Mouse (Mus musculus) liver, embryonic 16.5 days (tissue): Measurements from ENCODE around the gene Lrp10. TPM values are rescaled to one million over a fixed set of nuclear protein-coding genes. Genes with fewer than 3 reads are reported as not detected.

Source experiments
- ATAC-seq: fragments of 200-750 bp; cut with Nextera tagmentation; 2 replicates; pipeline ENCODE4 v1.8.0; 2017; ENCODE audit warnings: low read depth, mild to moderate bottlenecking, moderate number of reproducible peaks, moderate library complexity
- H3K27ac ChIP-seq: fragments of 300-500 bp; sonication (generic); 2 replicates; pipeline ENCODE4 v1.5.1; 2014; ENCODE audit warnings: mild to moderate bottlenecking, low read length
- H3K27me3 ChIP-seq: fragments of 300-500 bp; sonication (generic); 2 replicates; pipeline ENCODE4 v1.6.1; 2014; ENCODE audit warnings: low read depth, low read length, mixed read lengths; ENCODE audit not compliant: control insufficient read depth, insufficient read depth
- H3K36me3 ChIP-seq: fragments of 300-500 bp; sonication (generic); 2 replicates; pipeline ENCODE4 v1.6.1; 2014; ENCODE audit warnings: mild to moderate bottlenecking; ENCODE audit not compliant: control insufficient read depth, insufficient read depth
- H3K4me1 ChIP-seq: fragments of 300-500 bp; sonication (generic); 2 replicates; pipeline ENCODE4 v1.6.1; 2014; ENCODE audit warnings: low read depth, low read length, mixed read lengths; ENCODE audit not compliant: control insufficient read depth
- H3K4me2 ChIP-seq: fragments of 300-500 bp; sonication (generic); 2 replicates; pipeline ENCODE4 v1.6.1; 2014; ENCODE audit warnings: low read depth, low read length, mixed read lengths
- H3K4me3 ChIP-seq: fragments of 300-500 bp; sonication (generic); 2 replicates; pipeline ENCODE4 v1.5.1; 2014; ENCODE audit warnings: low read depth, mild to moderate bottlenecking, low read length
- H3K9ac ChIP-seq: fragments of 300-500 bp; sonication (generic); 2 replicates; pipeline ENCODE4 v1.6.1; 2014; ENCODE audit warnings: low read depth, low read length
- H3K9me3 ChIP-seq: fragments of 300-500 bp; sonication (generic); replicated peaks from 2 replicates; pipeline ENCODE4 v1.6.1; 2016; ENCODE audit warnings: low read length; ENCODE audit not compliant: control insufficient read depth
- WGBS: fragments of 180-500 bp; shearing (Covaris S2); extraction: QIAGEN DNeasy Blood & Tissue Kit; methylation state at CpG from one replicate; pipeline ENCODE4 v1.1.7; 2014; ENCODE audit not compliant: insufficient replicate concordance; 5-methylcytosine and 5-hydroxymethylcytosine counted together
- polyA plus RNA-seq: library from polyadenylated mRNA; unstranded; fragments of >200 nt; fragmentation: Nextera tagmentation; extraction: Ambion mirVana; gene quantifications from 2 replicates; pipeline ENCODE4 v1.2.1, GENCODE M21; 2015

Gene Lrp10
- polyA plus RNA-seq, 1 experiment from 2014 or later = 19.3 TPM

- WGBS = 9% methylated on average over 12 of the region's 12 CpGs
- H3K4me3 ChIP-seq = peak overlapping the region; percentile 97
- peak overlapping the region; percentile 92 for H3K9ac ChIP-seq
- H3K4me2 ChIP-seq = peak overlapping the region; percentile 89
- peaks cover 14% of the 10 kb centered on the region for H3K36me3 ChIP-seq
- no peaks in the 10 kb centered on the region for H3K9me3 ChIP-seq
- H3K27me3 ChIP-seq = no peaks in the 10 kb centered on the region
- H3K27ac ChIP-seq = peak overlapping the region; percentile 92
- H3K4me1 ChIP-seq = peaks cover 29% of the 10 kb centered on the region
- ATAC-seq = peak; percentile 31
Measured at GRCm38 (mm10) chr14:54463108-54463958, 604 bp upstream of the Lrp10 start.

DNA sequence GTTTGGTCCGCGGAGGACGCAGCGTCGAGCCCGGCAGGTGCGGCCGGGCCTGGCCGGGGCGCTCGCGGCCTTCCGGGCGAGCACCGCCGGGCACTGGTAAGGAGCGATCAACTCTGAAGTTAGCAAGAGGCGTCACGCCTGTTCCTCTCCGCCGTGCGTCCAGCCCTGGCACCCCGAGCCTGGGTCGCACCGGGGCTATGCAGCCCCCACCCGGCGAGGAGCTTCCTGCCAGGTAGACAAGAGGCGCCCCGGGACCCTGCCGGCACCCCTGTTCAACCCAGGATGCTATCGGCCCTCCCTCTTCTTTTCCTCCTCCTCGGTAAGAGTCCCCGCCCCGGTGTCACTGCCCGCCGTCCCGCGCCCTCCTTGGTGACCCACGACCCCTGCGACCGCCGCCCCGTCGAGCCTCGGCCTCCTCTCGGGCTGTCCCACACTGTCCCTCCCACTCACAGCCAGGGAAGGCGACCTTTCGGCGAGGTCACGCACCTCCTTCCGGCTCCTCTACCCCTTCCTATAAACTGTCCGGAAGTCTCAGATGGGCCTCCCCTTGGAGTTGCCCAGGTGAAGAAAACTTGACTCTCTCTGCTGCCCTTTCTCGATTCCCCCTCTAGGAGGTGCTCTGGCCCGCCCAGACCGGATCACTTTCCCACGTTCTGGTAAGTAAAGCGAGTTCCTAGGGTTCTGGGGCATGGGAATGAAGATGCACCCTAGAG lies 512 bp downstream of the Lrp10 start:
- peaks cover 29% of the 10 kb centered on the region for H3K4me1 ChIP-seq
- peak overlapping the region; percentile 97 for H3K4me3 ChIP-seq
- WGBS = under 1% methylated on average over 54 of the region's 57 CpGs
- H3K9me3 ChIP-seq = no peaks in the 10 kb centered on the region
- peak overlapping the region; percentile 89 for H3K4me2 ChIP-seq
- ATAC-seq = peak; percentile 65
- peaks cover 24% of the 10 kb centered on the region for H3K36me3 ChIP-seq
- H3K9ac ChIP-seq = peak overlapping the region; percentile 92
- H3K27ac ChIP-seq = peak overlapping the region; percentile 92
- no peaks in the 10 kb centered on the region for H3K27me3 ChIP-seq

- no peak overlapping the region for H3K4me2 ChIP-seq
- ATAC-seq = no peak
- 60% methylated on average over 2 of the region's 2 CpGs for WGBS
- H3K4me1 ChIP-seq = no peaks in the 10 kb centered on the region; the same call in none of the 2 replicates
- H3K27ac ChIP-seq = no peak overlapping the region
- no peak overlapping the region for H3K4me3 ChIP-seq
- no peak overlapping the region for H3K9ac ChIP-seq
- peaks cover 16% of the 10 kb centered on the region for H3K27me3 ChIP-seq
- H3K9me3 ChIP-seq = no peaks in the 10 kb centered on the region
- H3K36me3 ChIP-seq = peaks cover 28% of the 10 kb centered on the region
Measured at GRCm38 (mm10) chr14:54471467-54471866, 7.5 kb downstream of the Lrp10 start.

DNA sequence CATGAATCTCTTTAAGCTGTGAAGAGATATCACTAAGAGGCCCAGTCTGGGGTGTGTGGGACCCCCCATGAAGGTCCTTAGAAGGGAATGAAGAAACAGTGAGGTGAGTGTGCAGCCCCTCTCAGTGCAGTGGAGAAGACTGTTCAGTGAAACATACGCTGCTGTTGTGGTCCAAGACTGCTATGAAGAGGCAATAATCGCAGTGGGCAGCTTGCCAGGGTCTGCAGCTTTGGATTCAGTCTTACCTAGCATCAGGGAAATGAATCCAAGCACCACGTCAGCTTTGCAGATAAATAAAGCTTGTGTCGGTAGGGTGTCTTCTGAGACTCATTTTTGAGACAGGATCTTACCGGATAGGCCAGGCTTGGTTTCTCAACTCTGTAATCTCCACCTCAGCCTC lies 8.7 kb downstream of the Lrp10 start:
- no peak overlapping the region for H3K4me2 ChIP-seq
- ATAC-seq = no peak
- H3K4me1 ChIP-seq = peaks cover 2% of the 10 kb centered on the region
- no peak overlapping the region for H3K27ac ChIP-seq
- peaks cover 22% of the 10 kb centered on the region for H3K36me3 ChIP-seq
- 72% methylated on average over 5 of the region's 5 CpGs for WGBS
- H3K9me3 ChIP-seq = no peaks in the 10 kb centered on the region
- peaks cover 28% of the 10 kb centered on the region for H3K27me3 ChIP-seq
- no peak overlapping the region for H3K4me3 ChIP-seq
- H3K9ac ChIP-seq = no peak overlapping the region

DNA sequence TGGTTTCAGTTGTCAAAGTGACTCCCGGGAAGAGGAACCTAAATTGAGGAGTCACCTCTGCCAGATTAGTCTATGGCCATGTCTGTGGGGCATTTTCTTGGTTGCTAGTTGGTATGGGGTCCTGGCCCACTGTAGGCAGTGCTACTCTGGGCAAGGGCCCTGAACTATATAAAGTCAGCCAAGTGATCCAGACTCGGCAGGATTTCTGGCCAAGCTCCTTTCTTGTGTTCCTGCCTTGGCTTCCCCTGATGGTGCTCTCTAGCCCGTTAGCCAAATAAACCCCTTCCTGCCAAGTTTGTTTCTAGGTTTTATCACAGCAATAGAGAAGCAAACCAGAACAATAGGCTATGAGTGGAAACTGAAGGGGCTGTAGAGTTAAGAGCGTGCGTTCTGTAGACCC lies 10.8 kb downstream of the Lrp10 start:
- peaks cover 6% of the 10 kb centered on the region for H3K4me1 ChIP-seq
- H3K27ac ChIP-seq = no peak overlapping the region
- H3K9ac ChIP-seq = no peak overlapping the region
- peaks cover 3% of the 10 kb centered on the region for H3K36me3 ChIP-seq
- no peaks in the 10 kb centered on the region for H3K9me3 ChIP-seq
- no peak overlapping the region for H3K4me3 ChIP-seq
- H3K4me2 ChIP-seq = no peak overlapping the region
- H3K27me3 ChIP-seq = peaks cover 47% of the 10 kb centered on the region
- no peak for ATAC-seq
- 58% methylated on average over 5 of the region's 5 CpGs for WGBS

DNA sequence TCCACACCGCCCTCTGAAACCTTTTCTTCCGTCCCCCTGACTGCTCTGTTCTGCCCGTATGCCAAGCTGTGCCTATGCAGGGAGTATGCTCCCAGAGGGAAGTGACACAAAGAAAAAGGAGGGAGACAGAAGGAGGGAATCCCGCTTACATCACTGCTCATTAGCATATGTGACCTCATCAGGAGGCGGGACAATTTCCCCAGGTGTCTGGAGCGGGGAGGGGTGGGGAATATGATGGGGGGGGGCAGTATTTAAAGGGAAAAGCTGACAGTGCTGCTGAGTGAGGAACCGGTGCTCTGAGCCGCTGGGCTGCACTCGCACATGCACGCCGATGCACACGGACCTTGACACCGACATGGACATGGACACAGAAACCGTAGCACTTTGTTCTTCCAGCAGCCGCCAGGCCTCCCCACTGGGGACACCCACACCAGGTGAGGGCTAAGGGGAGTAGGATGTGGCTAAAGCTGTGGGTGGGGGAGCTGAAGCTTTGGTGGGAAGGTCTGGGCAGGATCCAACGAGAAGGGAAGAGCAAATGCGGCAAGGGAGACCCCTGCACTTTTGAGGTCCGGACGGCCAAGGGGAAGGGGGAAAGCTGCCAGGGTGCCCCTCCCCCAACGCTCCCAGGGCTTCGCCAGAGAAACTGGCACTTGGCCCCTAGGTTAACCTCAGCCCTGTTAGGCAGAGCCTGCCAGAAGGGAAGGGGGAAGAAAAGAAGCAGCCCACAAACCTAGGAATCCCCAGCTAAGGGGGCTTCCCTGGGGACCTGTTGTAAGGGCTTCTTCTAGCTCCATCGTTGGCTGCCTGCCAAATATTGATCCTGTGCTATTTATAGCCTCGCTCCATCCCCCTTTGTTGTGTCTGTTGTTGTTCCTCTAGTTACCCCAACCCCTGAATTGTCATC lies 12.3 kb downstream of the Lrp10 start, which contains the start of gene Rem2:
Gene Rem2, plus strand, starts transcription at position 160 of the 904 bp plus-strand sequence.
- peak; percentile 33 for ATAC-seq
- peak within 1 kb of the TSS; percentile 37 for H3K4me3 ChIP-seq
- H3K4me2 ChIP-seq = peak within 1 kb of the TSS; percentile 63
- no peaks in the 10 kb centered on the region for H3K9me3 ChIP-seq
- H3K4me1 ChIP-seq = peaks cover 6% of the 10 kb centered on the region
- H3K27me3 ChIP-seq = peaks cover 62% of the 10 kb centered on the region
- 7% methylated on average over 23 of the region's 23 CpGs for WGBS
- no peak within 1 kb of the TSS for H3K27ac ChIP-seq
- H3K9ac ChIP-seq = no peak within 1 kb of the TSS
- H3K36me3 ChIP-seq = no peaks in the 10 kb centered on the region

GRCm38 (mm10) chr14:54477172-54477909 lies 13.4 kb downstream of the Lrp10 start:
- no peak overlapping the region for H3K4me2 ChIP-seq
- no peaks in the 10 kb centered on the region for H3K9me3 ChIP-seq
- H3K36me3 ChIP-seq = no peaks in the 10 kb centered on the region
- H3K27ac ChIP-seq = no peak overlapping the region
- H3K4me1 ChIP-seq = peaks cover 6% of the 10 kb centered on the region
- H3K27me3 ChIP-seq = peaks cover 62% of the 10 kb centered on the region
- no peak overlapping the region for H3K9ac ChIP-seq
- WGBS = 56% methylated on average over 15 of the region's 15 CpGs
- ATAC-seq = no peak
- no peak overlapping the region for H3K4me3 ChIP-seq

DNA sequence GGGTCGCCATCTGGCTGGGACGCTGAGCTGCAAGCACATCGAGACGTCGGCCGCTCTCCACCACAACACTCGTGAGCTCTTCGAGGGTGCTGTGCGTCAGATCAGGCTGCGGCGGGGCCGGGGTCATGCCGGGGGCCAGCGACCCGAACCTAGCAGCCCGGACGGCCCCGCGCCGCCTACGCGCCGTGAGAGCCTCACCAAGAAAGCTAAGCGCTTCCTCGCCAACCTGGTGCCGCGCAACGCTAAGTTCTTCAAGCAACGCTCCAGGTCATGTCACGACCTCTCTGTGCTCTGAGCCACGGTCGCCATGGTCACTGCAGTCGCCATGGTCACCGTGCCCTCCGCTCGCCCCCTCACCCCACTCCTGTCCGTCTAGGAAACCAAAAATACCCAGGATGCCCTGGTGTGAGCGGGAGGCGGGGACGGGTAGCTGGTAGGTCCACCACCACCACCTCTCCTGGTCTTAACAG lies 15.5 kb downstream of the Lrp10 start:
- Histone ChIP-seq H3K9ac (0 out of 2 replicates have a peak overlapping the region, but pooled peaks have one; percentile 19), H3K27me3 (peaks cover 62% of the 10 kb centered on the region), H3K36me3 (no peaks in the 10 kb centered on the region), H3K27ac (no peak overlapping the region), H3K4me3 (peak overlapping the region; percentile 42), H3K9me3 (no peaks in the 10 kb centered on the region), H3K4me2 (peak overlapping the region; percentile 54), H3K4me1 (peaks cover 6% of the 10 kb centered on the region)
- WGBS = 6% methylated on average over 40 of the region's 40 CpGs
- no peak for ATAC-seq
